Mouse (Mus musculus): Measurements from ENCODE around the gene Lhfp. TPM values are rescaled to one million over a fixed set of nuclear protein-coding genes. Genes with fewer than 3 reads are reported as not detected.
"Not testable (repeated sequence)": the region's sequence is repeated elsewhere in the genome, so short reads cannot be mapped to it uniquely, and the experiment has no call there.

Gene Lhfp
- total and polyA plus RNA-seq, 2 experiments from 2014 or later, result 49.3 to 59.7 TPM

- ATAC-seq (ENCODE audit: low FRiP score), result no peak
- 0 out of 2 replicates have a peak, but pooled peaks cover 4% of the 10 kb centered on the region for H3K4me1 ChIP-seq (ENCODE audit: insufficient read depth, low read length)
- H3K27me3 ChIP-seq (ENCODE audit: insufficient read depth, low read length), result no peaks in the 10 kb centered on the region
- H3K9ac ChIP-seq (replicated peaks; ENCODE audit: low read length, poor library complexity, severe bottlenecking), result no peak overlapping the region
- H3K9me3 ChIP-seq (ENCODE audit: low read length), result no peaks in the 10 kb centered on the region
- no peak for TF ChIP-seq CTCF (IDR thresholded peaks at IDR 0.05)
- no peak overlapping the region for H3K4me3 ChIP-seq (ENCODE audit: low read depth, low read length)
- no peaks in the 10 kb centered on the region for H3K36me3 ChIP-seq (ENCODE audit: insufficient read depth, low read length)
- 23% methylated on average over 11 of the region's 11 CpGs for WGBS
- peak; percentile 15 for DNase-seq (ENCODE audit: low spot score)
- no peak overlapping the region for H3K4me2 ChIP-seq (ENCODE audit: low read depth, low read length, poor library complexity, severe bottlenecking)
- no peak overlapping the region for H3K27ac ChIP-seq (ENCODE audit: low read depth, low read length)
Measured at GRCm38 (mm10) chr3:53108594-53109373, 67.5 kb downstream of the Lhfp start.

- Histone ChIP-seq H3K4me1 (ENCODE audit: insufficient read depth, low read length) (0 out of 2 replicates have a peak, but pooled peaks cover 4% of the 10 kb centered on the region), H3K9me3 (ENCODE audit: low read length) (no peaks in the 10 kb centered on the region), H3K4me3 (ENCODE audit: low read depth, low read length) (no peak overlapping the region), H3K27ac (ENCODE audit: low read depth, low read length) (no peak overlapping the region), H3K4me2 (ENCODE audit: low read depth, low read length, poor library complexity, severe bottlenecking) (no peak overlapping the region), H3K36me3 (ENCODE audit: insufficient read depth, low read length) (no peaks in the 10 kb centered on the region), H3K27me3 (ENCODE audit: insufficient read depth, low read length) (no peaks in the 10 kb centered on the region), H3K9ac (replicated peaks; ENCODE audit: low read length, poor library complexity, severe bottlenecking) (no peak overlapping the region)
- DNase-seq (ENCODE audit: low spot score), result no peak
- ATAC-seq (ENCODE audit: low FRiP score), result no peak
- 48% methylated on average over 3 of the region's 3 CpGs for WGBS
- no peak for TF ChIP-seq CTCF (IDR thresholded peaks at IDR 0.05)
Measured at GRCm38 (mm10) chr3:53109879-53110278, 68.6 kb downstream of the Lhfp start.

- Histone ChIP-seq H3K4me2 (ENCODE audit: low read depth, low read length, poor library complexity, severe bottlenecking) (no peak overlapping the region), H3K9me3 (ENCODE audit: low read length) (no peaks in the 10 kb centered on the region), H3K4me3 (ENCODE audit: low read depth, low read length) (no peak overlapping the region), H3K9ac (replicated peaks; ENCODE audit: low read length, poor library complexity, severe bottlenecking) (no peak overlapping the region), H3K4me1 (ENCODE audit: insufficient read depth, low read length) (0 out of 2 replicates have a peak, but pooled peaks cover 4% of the 10 kb centered on the region), H3K27ac (ENCODE audit: low read depth, low read length) (no peak overlapping the region), H3K27me3 (ENCODE audit: insufficient read depth, low read length) (no peaks in the 10 kb centered on the region), H3K36me3 (ENCODE audit: insufficient read depth, low read length) (no peaks in the 10 kb centered on the region)
- no peak for DNase-seq (ENCODE audit: low spot score)
- 97% methylated on average over 7 of the region's 7 CpGs for WGBS
- no peak for ATAC-seq (ENCODE audit: low FRiP score)
- peak; percentile 45 for TF ChIP-seq CTCF (IDR thresholded peaks at IDR 0.05)
Measured at GRCm38 (mm10) chr3:53112048-53112447, 70.7 kb downstream of the Lhfp start.

GRCm38 (mm10) chr3:53118755-53119154 lies 77.4 kb downstream of the Lhfp start:
- H3K4me3 ChIP-seq (ENCODE audit: low read depth, low read length); H3K4me1 ChIP-seq (ENCODE audit: insufficient read depth, low read length); H3K9ac ChIP-seq (replicated peaks; ENCODE audit: low read length, poor library complexity, severe bottlenecking); DNase-seq (ENCODE audit: low spot score); H3K27me3 ChIP-seq (ENCODE audit: insufficient read depth, low read length); H3K4me2 ChIP-seq (ENCODE audit: low read depth, low read length, poor library complexity, severe bottlenecking); H3K36me3 ChIP-seq (ENCODE audit: insufficient read depth, low read length); H3K9me3 ChIP-seq (ENCODE audit: low read length); H3K27ac ChIP-seq (ENCODE audit: low read depth, low read length); ATAC-seq (ENCODE audit: low FRiP score): not testable (repeated sequence)
- 75% methylated on average over 5 of the region's 9 CpGs for WGBS

- H3K4me1 ChIP-seq (ENCODE audit: insufficient read depth, low read length), result no peaks in the 10 kb centered on the region
- 93% methylated on average over 6 of the region's 6 CpGs for WGBS
- no peak overlapping the region for H3K4me2 ChIP-seq (ENCODE audit: low read depth, low read length, poor library complexity, severe bottlenecking)
- DNase-seq (ENCODE audit: low spot score) (no peak), ATAC-seq (ENCODE audit: low FRiP score) (no peak)
- no peak for TF ChIP-seq CTCF (IDR thresholded peaks at IDR 0.05)
- no peak overlapping the region for H3K9ac ChIP-seq (replicated peaks; ENCODE audit: low read length, poor library complexity, severe bottlenecking)
- H3K27ac ChIP-seq (ENCODE audit: low read depth, low read length), result no peak overlapping the region
- no peaks in the 10 kb centered on the region for H3K36me3 ChIP-seq (ENCODE audit: insufficient read depth, low read length)
- H3K9me3 ChIP-seq (ENCODE audit: low read length), result no peaks in the 10 kb centered on the region
- H3K27me3 ChIP-seq (ENCODE audit: insufficient read depth, low read length), result no peaks in the 10 kb centered on the region
- H3K4me3 ChIP-seq (ENCODE audit: low read depth, low read length), result no peak overlapping the region
Measured at GRCm38 (mm10) chr3:53119978-53120377, 78.7 kb downstream of the Lhfp start.

- no peak for ATAC-seq (ENCODE audit: low FRiP score)
- H3K4me3 ChIP-seq (ENCODE audit: low read depth, low read length), result no peak overlapping the region
- no peaks in the 10 kb centered on the region for H3K9me3 ChIP-seq (ENCODE audit: low read length)
- no peak for TF ChIP-seq CTCF (IDR thresholded peaks at IDR 0.05)
- H3K27ac ChIP-seq (ENCODE audit: low read depth, low read length), result no peak overlapping the region
- H3K4me1 ChIP-seq (ENCODE audit: insufficient read depth, low read length), result no peaks in the 10 kb centered on the region
- no peak for DNase-seq (ENCODE audit: low spot score)
- H3K27me3 ChIP-seq (ENCODE audit: insufficient read depth, low read length), result no peaks in the 10 kb centered on the region
- no peak overlapping the region for H3K4me2 ChIP-seq (ENCODE audit: low read depth, low read length, poor library complexity, severe bottlenecking)
- no peak overlapping the region for H3K9ac ChIP-seq (replicated peaks; ENCODE audit: low read length, poor library complexity, severe bottlenecking)
- no peaks in the 10 kb centered on the region for H3K36me3 ChIP-seq (ENCODE audit: insufficient read depth, low read length)
- 80% methylated on average over 8 of the region's 8 CpGs for WGBS
Measured at GRCm38 (mm10) chr3:53125495-53125894, 84.2 kb downstream of the Lhfp start.

Measured in midbrain, postnatal 0 days (tissue).